Mouse (Mus musculus) urinary bladder, adult 2 months (tissue): ENCODE data around the gene Gtf2ird2. TPM values are rescaled to one million over a fixed set of nuclear protein-coding genes. Genes with fewer than 3 reads are reported as not detected.
A peak's percentile ranks its signal among the peaks of the same experiment; 100 is the strongest.

ENCODE experiments used
- DNase-seq: peaks from one replicate; pipeline ENCODE4 v3.0.0; 2022; ENCODE audit warnings: low spot score
- polyA plus RNA-seq: library from polyadenylated mRNA; depleted of rRNA; stranded (reverse); fragments of >200 nt; gene quantifications from 2 replicates; pipeline ENCODE4 v1.2.3, GENCODE M21; 2012; rRNA removed

Gtf2ird2 gene
- polyA plus RNA-seq: 9.4 and 10.9 TPM in 2 replicates

DNA sequence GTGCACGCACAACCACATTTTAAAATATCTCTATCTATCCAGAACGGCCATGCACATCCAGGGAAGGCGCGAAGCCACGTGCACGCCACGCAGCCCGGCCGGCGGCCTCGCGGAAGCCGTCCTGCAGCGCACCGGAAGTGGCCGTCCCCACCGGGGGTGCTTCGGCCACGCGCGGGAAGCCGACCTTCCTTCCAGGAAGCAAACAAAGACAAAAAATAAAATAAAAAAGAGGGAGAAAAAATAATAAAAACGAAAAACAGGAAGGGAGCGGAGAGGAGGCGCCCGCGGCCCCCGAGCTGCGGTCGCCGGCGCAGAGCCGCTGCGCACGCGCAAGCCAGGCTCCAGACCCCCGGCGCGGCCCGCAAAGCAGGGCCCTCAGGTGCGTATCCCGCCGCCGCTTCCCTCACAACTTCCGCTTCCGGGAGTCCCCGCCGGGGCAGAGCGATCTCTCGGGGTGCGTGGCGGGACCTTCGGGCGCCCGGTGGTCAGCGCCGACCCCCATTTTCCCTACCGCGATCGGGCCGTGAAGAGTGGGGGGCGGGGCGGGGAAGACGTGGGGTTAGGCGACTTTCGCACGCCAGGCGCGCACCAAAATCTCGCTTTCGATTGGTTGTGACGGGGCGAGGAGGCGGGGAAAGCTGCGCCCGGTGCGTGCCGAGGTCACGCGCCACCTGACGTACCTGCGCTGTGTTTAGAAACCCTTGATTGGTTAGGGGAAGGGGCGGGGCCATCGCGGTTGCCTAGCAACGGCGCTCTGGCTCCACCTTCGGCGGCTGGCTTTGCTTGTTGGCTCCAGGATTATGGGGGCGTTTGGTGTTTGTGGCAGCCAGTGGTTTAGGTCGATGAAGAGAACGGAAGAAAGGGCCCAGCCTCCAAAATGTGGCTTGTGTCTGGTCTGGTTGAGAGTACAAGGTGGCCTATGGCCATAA, at the start of gene Gtf2ird2:
Gene Gtf2ird2, plus strand, starts transcription at position 140 of the 929 bp plus-strand sequence.
- DNase-seq: peak; percentile 94

DNA sequence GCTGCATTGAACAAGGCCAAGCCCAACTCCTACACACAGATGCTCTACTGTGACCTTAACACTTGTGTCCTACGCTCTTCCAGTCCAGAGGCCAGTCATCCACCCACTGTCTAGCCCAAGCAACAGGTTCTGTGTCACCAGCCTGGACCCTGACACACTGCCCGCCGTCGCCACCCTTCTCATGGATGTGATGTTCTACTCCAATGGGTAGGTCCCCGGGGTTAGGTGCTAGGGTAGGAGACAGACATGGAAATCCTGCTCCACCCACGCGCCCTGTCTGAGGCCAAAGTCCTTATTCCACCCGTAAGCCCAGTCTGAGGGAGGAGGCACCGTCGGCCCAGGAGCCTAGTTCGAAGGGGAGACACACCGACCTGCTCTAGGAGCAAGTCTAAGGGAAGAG, 47.8 kb upstream of the Gtf2ird2 start:
- DNase-seq: no peak

DNA sequence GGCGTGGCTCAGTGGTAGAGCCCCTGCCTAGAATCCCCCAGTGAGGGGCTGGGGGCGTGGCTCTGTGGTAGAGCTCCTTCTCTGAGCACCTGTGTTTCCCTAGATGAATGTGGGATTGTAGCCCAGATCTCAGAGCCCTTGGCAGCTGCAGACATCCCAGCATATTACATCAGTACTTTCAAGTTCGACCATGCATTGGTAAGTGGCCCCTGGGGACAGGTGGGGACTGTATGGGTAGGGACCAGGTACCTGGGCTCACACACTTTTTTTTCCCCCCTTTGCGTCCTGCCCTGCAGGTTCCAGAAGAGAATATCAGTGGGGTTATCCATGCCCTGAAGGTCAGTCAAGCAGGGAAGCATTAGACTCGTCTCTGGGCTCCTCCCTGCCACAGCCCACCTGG, 45.9 kb upstream of the Gtf2ird2 start:
- DNase-seq: no peak

DNA sequence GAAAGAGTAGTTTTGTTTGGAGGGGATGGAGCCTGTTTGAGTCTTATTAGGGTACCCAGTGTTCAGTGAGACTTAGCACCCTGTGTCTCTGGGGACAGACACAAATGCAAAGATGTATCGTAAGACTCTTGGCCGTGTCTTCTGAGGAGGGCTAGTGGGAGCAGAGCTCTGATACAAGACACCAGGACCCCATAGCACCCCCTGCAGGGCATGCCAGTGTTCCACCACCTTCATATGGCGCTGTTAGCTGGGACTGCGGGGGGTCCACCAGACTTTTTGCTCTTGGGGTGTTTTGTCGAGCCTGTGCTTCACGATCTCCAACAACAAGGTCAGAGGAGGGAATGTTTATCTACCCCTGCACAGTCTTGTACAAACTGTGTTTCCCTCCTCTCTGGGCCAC, 44.4 kb upstream of the Gtf2ird2 start:
- no peak for DNase-seq

DNA sequence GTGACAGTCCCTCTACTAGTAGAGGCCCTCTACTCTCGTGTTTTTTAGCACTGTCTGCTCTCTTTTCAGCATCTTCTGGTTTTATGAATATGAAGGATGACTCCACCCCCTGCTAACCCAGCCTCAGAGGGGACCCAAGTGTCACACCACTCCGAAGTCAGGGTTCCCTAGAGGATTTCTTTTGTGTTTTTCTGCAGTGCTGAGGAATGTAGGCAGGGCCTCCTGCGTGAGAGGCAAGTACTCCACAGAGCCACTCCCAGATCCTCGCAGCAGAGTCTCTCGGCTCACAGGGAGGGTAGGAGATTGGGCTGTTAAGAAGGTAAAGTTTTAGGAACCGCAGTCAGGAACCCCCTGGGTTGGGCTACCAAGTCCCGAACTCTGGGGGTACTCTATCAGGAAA, 42.6 kb upstream of the Gtf2ird2 start:
- DNase-seq: no peak

DNA sequence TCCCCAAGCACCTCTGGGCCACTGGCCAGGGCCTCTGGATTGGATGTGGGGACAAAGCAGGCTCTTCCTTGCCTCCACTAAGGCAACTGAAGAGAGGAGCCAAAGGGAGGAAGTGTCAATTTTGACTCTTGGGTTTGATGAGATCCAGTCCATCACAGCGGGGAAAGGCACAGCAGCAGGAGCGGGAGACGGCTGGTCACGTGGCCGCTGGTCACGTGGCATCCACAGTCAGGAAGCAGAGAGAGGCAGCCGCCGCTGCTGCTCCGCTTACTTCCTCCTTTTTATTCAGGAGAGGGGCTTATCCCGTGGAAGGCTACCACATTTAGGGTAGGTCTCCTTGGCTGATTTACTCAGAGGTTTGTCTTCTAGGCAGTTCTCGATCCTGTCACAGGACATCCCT, 41.4 kb upstream of the Gtf2ird2 start:
- DNase-seq: no peak

DNA sequence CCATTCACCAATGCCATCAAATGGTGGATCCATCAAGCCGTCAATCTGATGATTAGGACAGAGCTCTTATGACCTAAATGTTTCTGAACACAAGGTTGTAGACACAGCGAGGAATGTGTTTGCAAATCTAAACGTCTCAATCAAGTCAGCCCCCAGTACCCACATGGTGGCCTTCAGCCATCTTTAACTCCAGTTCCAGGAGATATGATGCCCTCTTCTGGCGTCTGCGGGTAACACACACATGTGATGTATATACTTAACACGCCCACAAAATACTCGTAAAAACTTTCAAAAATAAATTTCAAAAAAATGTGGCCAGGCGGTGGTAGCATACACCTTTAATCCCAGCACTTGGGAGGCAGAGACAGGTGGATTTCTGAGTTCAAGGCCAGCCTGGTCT, 38.8 kb upstream of the Gtf2ird2 start:
- no peak for DNase-seq

DNA sequence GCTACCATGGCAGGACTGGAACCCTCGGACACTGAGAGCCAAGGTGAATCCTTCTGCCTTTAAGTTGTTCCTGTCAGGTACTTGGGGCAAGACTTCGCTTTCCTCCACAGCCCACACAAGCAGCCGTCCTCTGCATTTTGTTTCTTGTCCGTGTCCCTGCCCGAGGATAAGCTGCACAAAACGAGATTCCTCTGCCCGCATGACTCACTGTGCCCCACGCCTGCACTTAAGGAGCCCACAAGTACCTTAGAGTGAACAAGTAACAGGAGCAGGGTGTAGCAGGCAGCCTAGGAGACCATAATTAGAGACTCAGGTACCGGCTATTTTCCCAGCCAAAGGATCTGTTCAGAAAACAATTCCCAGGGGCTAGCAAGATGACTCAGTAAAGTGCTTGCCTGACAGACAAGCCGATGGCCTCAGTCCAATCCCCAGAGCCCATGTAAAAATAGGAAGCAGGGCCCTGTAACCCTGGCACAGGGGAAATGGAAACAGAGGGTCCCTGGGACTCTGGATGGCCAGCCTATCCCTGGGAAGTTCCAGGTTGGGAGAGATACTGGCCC, 36.5 kb upstream of the Gtf2ird2 start:
- DNase-seq: no peak

DNA sequence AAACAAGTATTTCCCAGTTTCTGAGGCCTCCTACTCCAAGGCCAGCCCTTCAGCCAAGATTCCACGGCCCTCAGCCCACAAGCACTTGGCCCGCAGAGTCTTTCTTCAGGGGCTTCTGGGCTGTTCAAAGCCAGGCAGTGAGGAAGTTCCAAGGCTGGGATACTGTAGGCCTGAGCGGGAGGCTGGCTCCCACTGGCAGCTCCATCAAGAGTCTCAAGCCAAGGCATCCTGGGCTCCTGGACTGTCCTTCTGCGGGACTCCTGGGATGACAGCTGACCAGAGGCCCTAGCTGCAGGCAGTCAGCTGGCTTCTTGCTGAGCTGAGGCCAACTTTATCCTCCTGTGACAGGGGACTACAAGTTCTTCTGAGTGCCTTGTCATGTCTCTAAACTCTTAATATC, 35.7 kb upstream of the Gtf2ird2 start:
- no peak for DNase-seq

DNA sequence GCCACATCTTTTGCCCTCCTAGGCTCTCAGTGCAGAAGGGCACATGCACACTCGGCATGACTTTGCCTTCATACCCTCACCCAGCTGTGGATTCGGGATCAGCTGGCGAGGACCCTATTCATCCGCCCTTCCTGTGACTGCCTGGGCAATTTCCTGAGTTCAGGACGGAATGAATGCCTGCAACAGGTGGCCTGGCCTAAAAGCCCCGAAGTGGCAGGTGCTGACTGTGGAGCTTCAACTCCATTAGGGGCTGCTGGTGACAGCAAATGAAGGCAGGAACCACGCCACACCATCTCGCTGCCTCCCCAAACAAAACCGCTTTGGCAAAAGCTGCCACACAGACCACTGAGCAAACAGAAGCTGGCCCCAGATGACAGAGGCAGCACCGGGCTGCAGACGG, 31.9 kb upstream of the Gtf2ird2 start:
- DNase-seq: no peak

DNA sequence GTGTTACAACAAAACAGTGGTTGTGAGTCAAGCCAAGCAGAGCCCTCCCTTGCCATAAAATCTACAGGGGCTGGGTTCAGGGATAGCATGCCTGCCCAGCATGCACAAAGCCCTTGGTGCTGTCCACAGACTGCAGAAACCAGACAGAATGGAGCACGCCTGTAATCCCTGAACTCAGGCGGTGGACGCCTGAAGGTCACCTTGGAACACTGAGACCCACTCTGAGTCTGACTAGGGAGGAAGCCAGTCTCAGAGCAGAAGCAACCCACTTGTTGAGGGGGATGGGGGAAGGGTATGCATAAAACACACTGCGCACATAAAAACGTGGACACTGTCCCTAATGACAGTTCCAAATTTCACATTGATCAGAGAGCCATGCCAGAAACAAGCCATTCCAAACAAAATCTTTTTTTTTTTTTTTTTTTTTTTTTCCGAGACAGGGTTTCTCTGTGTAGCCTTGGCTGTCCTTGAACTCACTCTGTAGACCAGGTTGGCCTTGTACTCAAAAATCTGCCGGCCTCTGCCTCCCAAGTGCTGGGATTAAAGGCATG, 27.8 kb upstream of the Gtf2ird2 start:
- DNase-seq: no peak

DNA sequence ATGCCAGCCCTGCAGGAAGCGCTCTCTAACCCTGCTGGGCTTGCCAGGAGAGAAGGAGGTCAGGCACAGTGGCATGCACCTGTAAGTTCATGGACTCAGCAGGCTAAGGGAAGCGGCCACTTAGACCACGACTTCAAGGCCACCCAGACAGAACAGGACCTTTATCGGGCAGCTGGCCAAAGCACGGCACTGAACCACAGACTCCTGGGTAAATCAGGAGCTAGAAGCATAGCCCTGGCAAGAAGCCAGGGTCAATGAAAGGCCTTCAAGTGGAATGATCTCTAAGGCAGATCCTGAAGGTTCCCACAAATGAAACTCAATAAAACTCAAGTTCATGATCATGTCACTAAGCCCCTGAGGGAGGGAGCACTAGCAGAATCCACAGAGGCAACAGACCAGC, 19.1 kb upstream of the Gtf2ird2 start:
- no peak for DNase-seq

DNA sequence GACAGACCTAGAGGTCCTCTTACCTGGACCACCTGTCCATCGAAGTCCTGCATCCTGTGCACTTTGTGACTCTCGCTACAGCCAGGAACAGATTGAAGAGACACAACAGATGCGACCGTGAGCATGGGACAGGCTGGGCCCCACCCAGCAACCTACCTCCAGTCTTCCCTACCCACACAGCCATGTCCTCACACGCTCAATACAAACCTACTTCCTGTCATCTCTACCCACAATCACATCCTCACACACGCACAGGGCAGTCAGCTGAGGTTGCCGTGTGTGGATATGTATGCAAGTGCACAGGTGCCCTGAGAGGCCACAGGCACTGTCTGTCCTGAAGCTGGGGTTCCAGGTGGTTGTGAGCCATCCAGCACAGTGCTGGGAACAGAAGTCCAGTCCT, 17.2 kb upstream of the Gtf2ird2 start:
- no peak for DNase-seq

DNA sequence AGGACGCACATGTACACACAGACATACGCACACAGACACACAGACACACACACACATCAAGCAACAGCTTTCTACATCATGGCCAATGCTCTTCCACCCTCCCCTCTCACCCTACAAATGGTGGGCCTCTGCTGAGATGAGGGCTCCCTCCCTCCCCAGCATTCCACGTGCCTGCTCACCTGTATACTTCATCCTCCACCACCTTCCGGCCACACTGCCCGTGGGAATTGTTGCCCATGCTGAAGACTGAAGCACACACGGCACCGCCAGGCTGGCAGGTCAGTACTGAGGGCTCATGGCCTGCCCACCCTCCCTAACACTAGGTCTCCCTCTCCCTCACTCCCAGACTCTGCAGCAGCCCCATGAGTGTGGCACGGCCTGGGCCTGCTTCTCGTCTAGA, 15.8 kb upstream of the Gtf2ird2 start:
- DNase-seq: no peak

DNA sequence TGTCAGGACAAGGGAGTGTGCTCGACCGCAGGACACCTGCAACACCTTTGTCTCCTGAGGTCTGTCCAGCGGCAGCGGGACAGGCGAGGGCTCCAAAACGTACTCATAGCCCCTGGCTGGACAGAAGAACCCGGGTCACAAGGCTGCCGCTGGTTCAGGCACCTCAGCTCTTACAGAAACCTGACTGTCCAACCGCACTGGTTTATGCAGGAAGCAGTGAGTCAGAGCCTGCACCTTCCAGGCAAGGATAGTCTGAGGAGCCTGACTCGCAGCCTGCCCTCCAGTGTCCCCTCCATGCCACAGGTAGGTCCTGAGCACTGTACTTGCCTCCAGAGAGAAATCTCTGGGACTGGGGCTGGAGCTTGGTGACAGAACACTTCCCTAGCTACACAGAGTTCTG, 14.6 kb upstream of the Gtf2ird2 start:
- DNase-seq: no peak

DNA sequence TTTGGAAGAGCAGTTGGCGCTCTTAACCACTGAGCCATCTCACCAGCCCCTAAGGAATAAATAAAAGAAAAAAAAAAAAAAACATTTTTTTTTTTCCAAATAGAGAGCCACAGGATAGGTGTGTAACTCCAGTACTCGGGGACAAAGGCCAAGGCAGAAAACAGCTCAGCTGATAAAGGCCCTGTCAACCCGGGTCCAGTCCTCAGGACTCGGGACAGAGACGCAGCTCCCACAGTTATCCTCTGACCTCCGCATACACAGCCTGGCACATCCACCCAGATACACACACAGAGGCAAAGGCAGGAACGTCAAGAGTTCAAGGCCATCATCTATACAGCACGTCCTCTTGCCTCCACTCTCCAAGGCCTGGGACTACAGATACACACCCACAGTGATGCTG, 13.7 kb upstream of the Gtf2ird2 start:
- DNase-seq: no peak

DNA sequence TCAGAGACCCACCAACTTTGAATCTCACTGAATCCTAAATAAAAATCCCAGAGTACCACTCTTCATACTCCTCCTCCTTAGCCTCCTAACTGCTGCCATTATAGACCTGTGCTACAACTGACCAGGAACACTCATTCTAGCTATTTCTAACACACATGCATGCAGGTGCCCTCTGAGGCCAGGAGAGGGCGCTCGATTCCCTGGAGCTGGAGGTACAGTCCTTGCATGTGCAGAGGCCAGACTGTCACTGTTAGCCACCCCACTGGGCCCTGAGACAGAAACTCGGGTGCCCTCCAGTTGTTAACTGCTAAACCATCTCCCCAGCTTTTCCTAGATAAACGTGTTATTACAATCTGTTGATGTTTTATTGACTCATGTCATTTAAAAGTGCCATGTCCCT, 10.6 kb upstream of the Gtf2ird2 start:
- no peak for DNase-seq

DNA sequence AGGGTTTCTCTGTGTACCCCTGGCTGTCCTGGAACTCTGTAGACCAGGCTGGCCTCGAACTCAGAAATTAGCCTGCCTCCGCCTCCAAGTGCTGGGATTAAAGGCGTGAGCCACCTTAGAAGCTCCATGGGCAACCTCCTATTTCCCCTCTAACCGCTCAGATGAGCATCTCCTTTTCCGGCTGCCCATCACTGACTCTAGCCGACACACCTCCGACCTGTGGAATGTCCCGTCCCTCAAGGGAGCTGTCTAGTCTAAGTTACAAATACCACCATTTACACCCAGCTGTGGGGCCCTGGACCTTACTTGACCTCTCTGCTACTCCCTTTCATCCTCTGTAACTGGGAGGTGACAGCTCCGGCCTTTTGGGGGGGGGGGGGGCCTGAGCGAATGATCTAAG, 8.1 kb upstream of the Gtf2ird2 start:
- no peak for DNase-seq

DNA sequence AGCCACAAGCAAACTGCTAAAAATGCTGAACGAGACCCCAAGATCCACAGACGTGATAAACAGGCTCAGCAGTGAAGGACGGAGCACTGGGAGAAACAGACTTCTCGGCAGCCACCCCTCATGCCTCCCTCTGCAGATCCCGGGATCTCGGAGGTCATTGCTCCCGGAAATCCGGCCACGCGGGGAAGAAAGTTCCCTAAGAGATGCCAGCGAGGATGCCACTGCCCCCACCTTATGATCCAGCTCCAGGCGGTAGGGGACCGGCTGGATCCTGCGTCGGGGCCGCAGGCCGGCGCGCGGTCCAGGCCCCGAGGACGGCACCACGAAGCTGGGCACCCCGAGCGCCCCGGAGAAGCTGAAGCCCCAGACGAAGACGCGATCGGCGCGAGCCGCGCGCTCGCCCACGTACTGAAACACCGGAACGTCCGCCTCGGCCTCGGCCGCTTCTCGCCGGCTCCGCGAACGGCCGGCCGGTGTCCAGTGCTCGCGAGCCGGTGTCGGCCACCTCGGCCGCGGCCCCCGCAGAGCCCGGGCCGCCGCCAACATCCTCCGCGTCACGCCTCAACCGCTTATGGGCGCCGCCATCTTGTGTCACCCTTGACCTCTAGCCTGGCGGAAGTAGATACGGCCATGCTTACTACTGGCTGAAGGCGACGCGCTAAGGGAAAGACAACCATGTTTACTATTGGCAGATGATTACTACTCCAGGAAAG, 7.5 kb upstream of the Gtf2ird2 start, which contains the start of gene Rcc1l:
Gene Rcc1l, minus strand, starts transcription at position 606 of the 713 bp plus-strand sequence.
- peak; percentile 68 for DNase-seq

DNA sequence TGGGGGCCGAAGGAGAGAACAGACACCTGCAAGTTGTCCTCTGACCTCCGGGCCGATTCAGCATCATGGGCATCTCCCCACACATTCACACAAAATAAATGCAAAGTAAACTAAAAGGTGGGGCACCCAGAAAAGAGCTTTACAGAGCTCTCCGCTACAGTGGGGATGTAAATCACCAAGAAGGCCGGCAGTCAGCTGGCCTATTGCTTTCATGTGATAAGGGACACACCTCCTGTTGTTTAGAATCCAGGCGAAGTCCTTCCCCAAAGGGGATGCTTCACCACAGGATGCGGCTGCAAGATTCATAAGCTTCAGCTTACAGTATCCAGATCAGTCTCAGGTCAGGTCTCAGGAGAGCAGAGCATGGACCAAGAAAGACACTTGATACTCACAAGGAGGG, 5.3 kb upstream of the Gtf2ird2 start:
- no peak for DNase-seq

DNA sequence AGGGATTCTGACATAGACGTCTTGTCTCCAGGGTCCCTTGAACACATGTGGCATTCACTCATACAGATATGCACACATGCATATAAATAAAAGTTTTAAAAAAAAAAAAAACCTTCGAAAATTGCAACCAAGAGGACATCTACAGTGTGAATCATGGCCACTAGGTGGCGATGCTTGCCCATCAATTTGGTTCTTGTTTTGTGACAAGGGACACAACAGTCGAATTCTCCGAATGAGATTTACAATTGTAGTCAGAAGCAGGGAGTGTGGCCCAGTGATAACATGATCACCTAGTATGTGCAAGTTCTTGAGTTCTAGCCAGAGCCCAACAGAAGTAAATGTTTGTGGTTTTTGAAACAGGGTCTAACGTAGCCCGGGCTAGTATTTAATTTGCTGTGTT, 3.9 kb upstream of the Gtf2ird2 start:
- DNase-seq: no peak

DNA sequence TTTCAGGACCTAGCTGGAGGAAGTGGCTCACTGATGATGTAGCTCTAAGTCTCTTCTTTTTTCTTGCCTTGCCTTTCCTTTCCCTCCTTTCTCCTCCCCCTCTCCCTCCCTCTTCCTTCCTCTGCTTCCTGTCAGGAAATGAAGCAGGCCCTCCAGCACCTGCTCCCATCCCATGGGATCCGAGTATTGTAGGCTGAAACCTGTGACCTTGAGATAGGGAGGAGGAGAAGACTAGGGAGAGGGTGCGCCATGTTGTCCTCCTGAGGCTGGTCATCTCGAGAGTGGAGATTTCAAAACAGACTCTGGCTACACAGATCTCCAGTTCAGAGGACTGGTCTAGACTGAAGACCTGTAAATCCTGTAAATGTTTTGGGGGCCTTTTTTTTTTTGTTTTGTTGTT, 1.6 kb upstream of the Gtf2ird2 start:
- DNase-seq: no peak
